Mouse (Mus musculus): ENCODE measurements around the gene Wfdc18. TPM values are rescaled to one million over a fixed set of nuclear protein-coding genes. Genes with fewer than 3 reads are reported as not detected.

The Wfdc18 gene
- polyA plus RNA-seq (2014; fragmentation: Illumina TruSeq; extraction: RNeasy Lipid Tissue Mini Kit (QIAGEN cat#74804); ENCODE audit: low read depth, low replicate concordance): not detected

GRCm38 (mm10) chr11:83708715-83709114 lies at the start of gene Wfdc18:
Gene Wfdc18, plus strand, starts transcription at chr11:83709015.

GRCm38 (mm10) chr11:83662204-83662603 lies 46.6 kb upstream of the Wfdc18 start, which contains the start of gene Ccl4:
Gene Ccl4, plus strand, starts transcription at chr11:83662584.

GRCm38 (mm10) chr11:83703705-83704104 lies 5.1 kb upstream of the Wfdc18 start, which contains the start of gene Wfdc17:
Gene Wfdc17, plus strand, starts transcription at chr11:83703991.

GRCm38 (mm10) chr11:83746681-83747080 lies 37.9 kb downstream of the Wfdc18 start, which contains the start of gene Wfdc21:
Gene Wfdc21, plus strand, starts transcription at chr11:83746940.

GRCm38 (mm10) chr11:83753581-83754181 lies 44.9 kb downstream of the Wfdc18 start, which contains the start of gene Heatr6:
Gene Heatr6, plus strand, starts transcription at chr11:83753696.

Other genes starting within 250 kb of the Wfdc18 start
- gene Mmp28, start 245.9 kb upstream of the Wfdc18 start, polyA plus RNA-seq (2014; fragmentation: Illumina TruSeq; extraction: RNeasy Lipid Tissue Mini Kit (QIAGEN cat#74804); ENCODE audit: low read depth, low replicate concordance): 4.7 TPM
- 52.6 TPM for gene Taf15, start 235.9 kb upstream of the Wfdc18 start, polyA plus RNA-seq (2014; fragmentation: Illumina TruSeq; extraction: RNeasy Lipid Tissue Mini Kit (QIAGEN cat#74804); ENCODE audit: low read depth, low replicate concordance)
- gene Heatr9, start 186.8 kb upstream of the Wfdc18 start, polyA plus RNA-seq (2014; fragmentation: Illumina TruSeq; extraction: RNeasy Lipid Tissue Mini Kit (QIAGEN cat#74804); ENCODE audit: low read depth, low replicate concordance): not detected
- gene Ccl5, start 178.5 kb upstream of the Wfdc18 start, polyA plus RNA-seq (2014; fragmentation: Illumina TruSeq; extraction: RNeasy Lipid Tissue Mini Kit (QIAGEN cat#74804); ENCODE audit: low read depth, low replicate concordance): 1.5 TPM
- gene Ccl9, start 130.4 kb upstream of the Wfdc18 start, polyA plus RNA-seq (2014; fragmentation: Illumina TruSeq; extraction: RNeasy Lipid Tissue Mini Kit (QIAGEN cat#74804); ENCODE audit: low read depth, low replicate concordance): 17.8 TPM
- gene Ccl6, start 115.9 kb upstream of the Wfdc18 start, polyA plus RNA-seq (2014; fragmentation: Illumina TruSeq; extraction: RNeasy Lipid Tissue Mini Kit (QIAGEN cat#74804); ENCODE audit: low read depth, low replicate concordance): 24.8 TPM
- gene Rpl9-ps1, start 63.4 kb upstream of the Wfdc18 start, polyA plus RNA-seq (2014; fragmentation: Illumina TruSeq; extraction: RNeasy Lipid Tissue Mini Kit (QIAGEN cat#74804); ENCODE audit: low read depth, low replicate concordance): not detected
- gene Ccl3, start 59.7 kb upstream of the Wfdc18 start, polyA plus RNA-seq (2014; fragmentation: Illumina TruSeq; extraction: RNeasy Lipid Tissue Mini Kit (QIAGEN cat#74804); ENCODE audit: low read depth, low replicate concordance): 0.68 TPM
- not detected for gene Ccl4, start 46.4 kb upstream of the Wfdc18 start, polyA plus RNA-seq (2014; fragmentation: Illumina TruSeq; extraction: RNeasy Lipid Tissue Mini Kit (QIAGEN cat#74804); ENCODE audit: low read depth, low replicate concordance)
- 16.2 TPM for gene Wfdc17, start 5.0 kb upstream of the Wfdc18 start, polyA plus RNA-seq (2014; fragmentation: Illumina TruSeq; extraction: RNeasy Lipid Tissue Mini Kit (QIAGEN cat#74804); ENCODE audit: low read depth, low replicate concordance)
- gene Wfdc21, start 37.9 kb downstream of the Wfdc18 start, polyA plus RNA-seq (2014; fragmentation: Illumina TruSeq; extraction: RNeasy Lipid Tissue Mini Kit (QIAGEN cat#74804); ENCODE audit: low read depth, low replicate concordance): not detected
- gene Heatr6, start 44.7 kb downstream of the Wfdc18 start, polyA plus RNA-seq (2014; fragmentation: Illumina TruSeq; extraction: RNeasy Lipid Tissue Mini Kit (QIAGEN cat#74804); ENCODE audit: low read depth, low replicate concordance): 6.2 TPM
- not detected for gene Hnf1b, start 141.0 kb downstream of the Wfdc18 start, polyA plus RNA-seq (2014; fragmentation: Illumina TruSeq; extraction: RNeasy Lipid Tissue Mini Kit (QIAGEN cat#74804); ENCODE audit: low read depth, low replicate concordance)
- 14.3 TPM for gene Ddx52, start 233.0 kb downstream of the Wfdc18 start, polyA plus RNA-seq (2014; fragmentation: Illumina TruSeq; extraction: RNeasy Lipid Tissue Mini Kit (QIAGEN cat#74804); ENCODE audit: low read depth, low replicate concordance)

All from heart, adult 10 weeks (tissue).